Mouse (Mus musculus): ENCODE measurements at regions not wholly inside any gene's neighbourhood (a gene's known extent, or its start where the extent isn't known, plus 50 kb on each side); places are given as distances from the start of the nearest gene placed in this dataset.

- TF ChIP-seq CHD2 (IDR thresholded peaks at IDR 0.05; ENCODE audit: low read depth, low read length) (no peak), ZNF384 (IDR thresholded peaks at IDR 0.05; ENCODE audit: low read depth, low read length) (no peak), MAFK (IDR thresholded peaks at IDR 0.05; ENCODE audit: insufficient read depth, low read depth, low read length) (no peak)
These were observed 93.4 kb upstream of the Fam174b start for GRCm38 (mm10) chr7:73646711-73647110.
